Mouse (Mus musculus): ENCODE results near the gene Brdt. TPM values are rescaled to one million over a fixed set of nuclear protein-coding genes. Genes with fewer than 3 reads are reported as not detected.

Gene Brdt
- polyA plus RNA-seq, 1 experiment from 2014 or later = 6.9 TPM

GRCm38 (mm10) chr5:107421676-107422075, 90.7 kb downstream of the Brdt start:
- Histone ChIP-seq H3K36me3 (no peaks in the 10 kb centered on the region), H3K4me2 (no peak overlapping the region), H3K9me3 (no peaks in the 10 kb centered on the region), H3K4me3 (no peak overlapping the region), H3K9ac (no peak overlapping the region), H3K27me3 (no peaks in the 10 kb centered on the region), H3K27ac (no peak overlapping the region), H3K4me1 (no peaks in the 10 kb centered on the region)
- ATAC-seq (ENCODE audit: insufficient number of reproducible peaks, insufficient read depth, low FRiP score, low TSS enrichment, low read depth) = no peak
- 31% methylated on average over 1 of the region's 1 CpGs for WGBS

GRCm38 (mm10) chr5:107431249-107431648, 100.3 kb downstream of the Brdt start, which contains the start of gene Lpcat2b:
Lpcat2b (plus strand) TSS chr5:107431549.
- ATAC-seq (ENCODE audit: insufficient number of reproducible peaks, insufficient read depth, low FRiP score, low TSS enrichment, low read depth) = no peak
- Histone ChIP-seq H3K36me3 (no peaks in the 10 kb centered on the region), H3K27me3 (peaks cover 3% of the 10 kb centered on the region; the same call in 1 of the 2 replicates), H3K4me3 (no peak within 1 kb of the TSS), H3K4me1 (no peaks in the 10 kb centered on the region), H3K27ac (no peak within 1 kb of the TSS), H3K9ac (no peak within 1 kb of the TSS), H3K9me3 (no peaks in the 10 kb centered on the region), H3K4me2 (no peak within 1 kb of the TSS)
- WGBS = 75% methylated on average over 3 of the region's 3 CpGs

- peaks cover 3% of the 10 kb centered on the region; the same call in 1 of the 2 replicates for H3K27me3 ChIP-seq
- no peak for ATAC-seq (ENCODE audit: insufficient number of reproducible peaks, insufficient read depth, low FRiP score, low TSS enrichment, low read depth)
- H3K36me3 ChIP-seq = no peaks in the 10 kb centered on the region
- no peak overlapping the region for H3K27ac ChIP-seq
- no peak overlapping the region for H3K9ac ChIP-seq
- H3K4me3 ChIP-seq = no peak overlapping the region
- H3K9me3 ChIP-seq = no peaks in the 10 kb centered on the region
- WGBS = 58% methylated on average over 5 of the region's 5 CpGs
- H3K4me2 ChIP-seq = no peak overlapping the region
- H3K4me1 ChIP-seq = peaks cover 7% of the 10 kb centered on the region
Observed at GRCm38 (mm10) chr5:107434001-107434400, 103.0 kb downstream of the Brdt start.

GRCm38 (mm10) chr5:107436185-107436584, 105.2 kb downstream of the Brdt start:
- H3K36me3 ChIP-seq = no peaks in the 10 kb centered on the region
- no peak overlapping the region for H3K4me3 ChIP-seq
- H3K27me3 ChIP-seq = peaks cover 3% of the 10 kb centered on the region; the same call in 1 of the 2 replicates
- H3K9ac ChIP-seq = no peak overlapping the region
- no peak for ATAC-seq (ENCODE audit: insufficient number of reproducible peaks, insufficient read depth, low FRiP score, low TSS enrichment, low read depth)
- H3K4me2 ChIP-seq = no peak overlapping the region
- WGBS = 83% methylated on average over 6 of the region's 6 CpGs
- H3K9me3 ChIP-seq = no peaks in the 10 kb centered on the region
- no peak overlapping the region for H3K27ac ChIP-seq
- peaks cover 9% of the 10 kb centered on the region for H3K4me1 ChIP-seq

Other genes starting within 250 kb of the Brdt start
- 35.8 and 35.9 TPM in 2 replicates for gene Tgfbr3, start 41.5 kb upstream of the Brdt start, polyA plus RNA-seq (2015; fragmentation: Nextera tagmentation; extraction: Ambion mirVana)
- 1.2 TPM in 2 replicates for gene Ephx4, start 71.6 kb downstream of the Brdt start, polyA plus RNA-seq (2015; fragmentation: Nextera tagmentation; extraction: Ambion mirVana)
- gene Lpcat2b, start 100.4 kb downstream of the Brdt start, polyA plus RNA-seq (2015; fragmentation: Nextera tagmentation; extraction: Ambion mirVana) = not detected in 2 replicates
- 5.9 and 6.2 TPM in 2 replicates for gene Btbd8, start 106.8 kb downstream of the Brdt start, polyA plus RNA-seq (2015; fragmentation: Nextera tagmentation; extraction: Ambion mirVana)
- gene Gm42669, start 176.5 kb downstream of the Brdt start, polyA plus RNA-seq (2015; fragmentation: Nextera tagmentation; extraction: Ambion mirVana) = 0.66 and 0.72 TPM in 2 replicates
- 0.18 and 0.36 TPM in 2 replicates for gene 1700028K03Rik, start 203.6 kb downstream of the Brdt start, polyA plus RNA-seq (2015; fragmentation: Nextera tagmentation; extraction: Ambion mirVana)